Mouse (Mus musculus): ENCODE results near the gene Mcm8. TPM values are rescaled to one million over a fixed set of nuclear protein-coding genes. Genes with fewer than 3 reads are reported as not detected.
A peak's percentile ranks its signal among the peaks of the same experiment; 100 is the strongest.

The Mcm8 gene
- polyA plus RNA-seq, 1 experiment from 2014 or later = 21.4 TPM

DNA sequence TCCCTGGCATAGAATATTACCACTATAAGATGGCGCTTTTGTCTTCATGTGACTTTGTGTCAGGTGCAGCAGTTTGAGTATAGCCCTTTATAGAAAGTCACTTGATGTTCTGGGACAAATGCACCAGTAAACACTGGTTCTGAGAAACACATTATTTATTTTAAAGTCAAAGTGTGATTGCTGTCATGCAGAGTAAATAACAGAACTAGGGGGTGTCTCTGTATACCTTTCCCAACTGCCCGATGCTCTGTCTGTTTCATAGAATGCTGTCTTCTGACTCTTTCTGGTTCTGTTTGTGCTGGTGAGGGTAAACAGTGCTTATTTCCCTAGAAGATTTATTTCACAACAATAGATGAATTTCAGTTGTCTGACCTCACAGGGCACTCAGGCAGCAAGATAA, 47.4 kb downstream of the Mcm8 start:
- Histone ChIP-seq H3K27ac (ENCODE audit: low read depth, low read length) (no peak overlapping the region), H3K27me3 (ENCODE audit: control insufficient read depth, insufficient read depth, low read length) (no peaks in the 10 kb centered on the region), H3K36me3 (ENCODE audit: control insufficient read depth, insufficient read depth, low read length) (peaks cover 27% of the 10 kb centered on the region), H3K4me3 (ENCODE audit: low read length) (no peak overlapping the region), H3K9ac (ENCODE audit: low read depth, low read length) (no peak overlapping the region), H3K4me2 (replicated peaks; ENCODE audit: low read depth, low read length) (no peak overlapping the region), H3K4me1 (ENCODE audit: control insufficient read depth, insufficient read depth, low read length) (no peaks in the 10 kb centered on the region), H3K9me3 (ENCODE audit: control insufficient read depth, low read length) (no peaks in the 10 kb centered on the region)
- 96% methylated on average over 2 of the region's 2 CpGs for WGBS
- no peak for ATAC-seq (ENCODE audit: low FRiP score, low TSS enrichment)

DNA sequence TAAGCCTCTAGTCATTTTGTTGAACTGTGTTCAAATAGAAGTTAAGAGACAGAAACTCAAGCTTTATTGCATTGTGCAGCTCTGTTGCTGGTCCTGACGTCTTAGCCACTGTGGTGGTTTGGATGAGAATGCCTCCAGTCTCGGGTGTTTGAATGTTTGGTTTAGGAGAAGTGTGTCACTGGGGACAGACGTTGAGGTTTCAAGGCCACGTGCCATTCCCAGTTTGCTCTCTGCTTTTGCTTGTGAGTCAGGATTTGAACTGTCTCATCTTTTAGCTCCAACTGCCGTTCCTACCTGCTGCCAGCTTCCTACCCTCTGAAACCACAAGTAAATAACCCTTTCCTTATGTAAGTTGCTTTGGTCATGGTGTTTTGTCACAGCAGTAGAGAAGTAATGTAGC, 51.6 kb downstream of the Mcm8 start:
- Histone ChIP-seq H3K4me3 (ENCODE audit: low read length) (no peak overlapping the region), H3K4me2 (replicated peaks; ENCODE audit: low read depth, low read length) (no peak overlapping the region), H3K27me3 (ENCODE audit: control insufficient read depth, insufficient read depth, low read length) (no peaks in the 10 kb centered on the region), H3K36me3 (ENCODE audit: control insufficient read depth, insufficient read depth, low read length) (peaks cover 27% of the 10 kb centered on the region), H3K4me1 (ENCODE audit: control insufficient read depth, insufficient read depth, low read length) (no peaks in the 10 kb centered on the region), H3K9me3 (ENCODE audit: control insufficient read depth, low read length) (no peaks in the 10 kb centered on the region), H3K27ac (ENCODE audit: low read depth, low read length) (no peak overlapping the region), H3K9ac (ENCODE audit: low read depth, low read length) (no peak overlapping the region)
- WGBS = 81% methylated on average over 5 of the region's 5 CpGs
- ATAC-seq (ENCODE audit: low FRiP score, low TSS enrichment) = no peak

DNA sequence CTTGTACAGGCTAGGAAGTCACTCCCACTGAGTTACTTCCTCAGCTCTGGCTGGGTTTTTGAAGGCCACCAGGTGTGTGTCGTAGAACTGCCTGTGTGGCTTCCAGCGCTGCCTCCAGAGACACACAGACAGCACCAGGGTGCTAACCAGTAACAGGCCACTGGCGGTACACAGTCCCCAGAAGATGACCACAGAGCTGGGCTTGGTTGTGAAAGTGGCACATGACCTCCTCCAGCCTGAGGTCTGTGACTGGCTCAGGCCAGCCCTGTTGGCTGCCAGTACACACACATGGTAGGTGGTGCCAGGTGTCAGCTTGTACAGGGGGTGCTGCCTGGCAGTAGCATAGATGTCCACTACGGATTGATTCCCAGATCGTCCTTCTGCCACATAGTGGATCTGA, 53.7 kb downstream of the Mcm8 start:
- Histone ChIP-seq H3K36me3 (ENCODE audit: control insufficient read depth, insufficient read depth, low read length) (peaks cover 16% of the 10 kb centered on the region; the same call in 1 of the 2 replicates), H3K27me3 (ENCODE audit: control insufficient read depth, insufficient read depth, low read length) (no peaks in the 10 kb centered on the region), H3K9me3 (ENCODE audit: control insufficient read depth, low read length) (no peaks in the 10 kb centered on the region), H3K4me1 (ENCODE audit: control insufficient read depth, insufficient read depth, low read length) (no peaks in the 10 kb centered on the region), H3K4me3 (ENCODE audit: low read length) (no peak overlapping the region), H3K9ac (ENCODE audit: low read depth, low read length) (no peak overlapping the region), H3K27ac (ENCODE audit: low read depth, low read length) (no peak overlapping the region), H3K4me2 (replicated peaks; ENCODE audit: low read depth, low read length) (no peak overlapping the region)
- ATAC-seq (ENCODE audit: low FRiP score, low TSS enrichment) = 0 out of 2 replicates have a peak, but pooled peaks have one; percentile 32
- 90% methylated on average over 5 of the region's 5 CpGs for WGBS

DNA sequence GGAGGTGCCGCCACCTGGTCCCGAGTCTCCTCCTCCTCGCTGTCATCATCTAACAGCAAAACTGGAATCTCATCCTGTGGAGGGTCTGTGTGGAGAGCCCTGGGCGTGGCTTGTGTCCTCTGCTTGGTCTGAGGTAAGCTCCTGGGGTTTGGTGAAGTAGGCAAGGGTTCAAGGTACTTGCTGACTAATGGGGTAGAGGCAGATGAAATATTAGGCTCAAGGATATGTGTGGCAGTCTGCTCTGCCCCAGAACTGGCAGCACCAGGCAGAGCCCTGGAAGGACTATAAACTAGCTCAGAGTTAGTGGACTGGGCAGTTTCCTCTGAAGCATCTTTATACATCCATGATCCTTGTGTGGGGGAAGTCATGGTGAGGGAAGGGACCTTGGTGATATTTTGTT, 54.3 kb downstream of the Mcm8 start:
- Histone ChIP-seq H3K27ac (ENCODE audit: low read depth, low read length) (no peak overlapping the region), H3K36me3 (ENCODE audit: control insufficient read depth, insufficient read depth, low read length) (peaks cover 16% of the 10 kb centered on the region; the same call in 1 of the 2 replicates), H3K9me3 (ENCODE audit: control insufficient read depth, low read length) (no peaks in the 10 kb centered on the region), H3K27me3 (ENCODE audit: control insufficient read depth, insufficient read depth, low read length) (no peaks in the 10 kb centered on the region), H3K4me3 (ENCODE audit: low read length) (no peak overlapping the region), H3K4me1 (ENCODE audit: control insufficient read depth, insufficient read depth, low read length) (no peaks in the 10 kb centered on the region), H3K9ac (ENCODE audit: low read depth, low read length) (no peak overlapping the region), H3K4me2 (replicated peaks; ENCODE audit: low read depth, low read length) (no peak overlapping the region)
- WGBS = 81% methylated on average over 4 of the region's 4 CpGs
- no peak for ATAC-seq (ENCODE audit: low FRiP score, low TSS enrichment)

DNA sequence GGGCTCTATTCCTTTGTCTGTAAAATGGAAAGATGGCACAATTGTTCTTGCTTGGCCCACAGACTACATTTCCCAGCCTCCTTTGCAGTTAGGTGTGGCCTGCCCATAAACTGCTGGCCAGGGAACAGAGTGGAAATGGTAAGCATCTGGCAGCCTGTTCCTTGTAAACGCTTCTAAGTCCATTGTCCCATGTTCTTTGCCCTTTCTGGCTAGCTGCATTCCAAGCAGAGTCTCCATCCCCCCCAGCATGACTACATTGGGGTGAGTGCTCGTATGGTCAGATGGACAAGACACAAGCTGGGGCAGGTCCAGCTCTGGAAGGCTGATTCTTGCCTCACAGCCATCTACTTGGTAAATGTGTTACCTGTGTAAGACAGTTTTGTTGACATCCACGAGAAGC, 55.7 kb downstream of the Mcm8 start:
- Histone ChIP-seq H3K9me3 (ENCODE audit: control insufficient read depth, low read length) (no peaks in the 10 kb centered on the region), H3K4me3 (ENCODE audit: low read length) (no peak overlapping the region), H3K27ac (ENCODE audit: low read depth, low read length) (no peak overlapping the region), H3K36me3 (ENCODE audit: control insufficient read depth, insufficient read depth, low read length) (peaks cover 6% of the 10 kb centered on the region; the same call in 1 of the 2 replicates), H3K27me3 (ENCODE audit: control insufficient read depth, insufficient read depth, low read length) (no peaks in the 10 kb centered on the region), H3K9ac (ENCODE audit: low read depth, low read length) (no peak overlapping the region), H3K4me1 (ENCODE audit: control insufficient read depth, insufficient read depth, low read length) (no peaks in the 10 kb centered on the region), H3K4me2 (replicated peaks; ENCODE audit: low read depth, low read length) (no peak overlapping the region)
- 68% methylated on average over 3 of the region's 3 CpGs for WGBS
- ATAC-seq (ENCODE audit: low FRiP score, low TSS enrichment) = no peak

DNA sequence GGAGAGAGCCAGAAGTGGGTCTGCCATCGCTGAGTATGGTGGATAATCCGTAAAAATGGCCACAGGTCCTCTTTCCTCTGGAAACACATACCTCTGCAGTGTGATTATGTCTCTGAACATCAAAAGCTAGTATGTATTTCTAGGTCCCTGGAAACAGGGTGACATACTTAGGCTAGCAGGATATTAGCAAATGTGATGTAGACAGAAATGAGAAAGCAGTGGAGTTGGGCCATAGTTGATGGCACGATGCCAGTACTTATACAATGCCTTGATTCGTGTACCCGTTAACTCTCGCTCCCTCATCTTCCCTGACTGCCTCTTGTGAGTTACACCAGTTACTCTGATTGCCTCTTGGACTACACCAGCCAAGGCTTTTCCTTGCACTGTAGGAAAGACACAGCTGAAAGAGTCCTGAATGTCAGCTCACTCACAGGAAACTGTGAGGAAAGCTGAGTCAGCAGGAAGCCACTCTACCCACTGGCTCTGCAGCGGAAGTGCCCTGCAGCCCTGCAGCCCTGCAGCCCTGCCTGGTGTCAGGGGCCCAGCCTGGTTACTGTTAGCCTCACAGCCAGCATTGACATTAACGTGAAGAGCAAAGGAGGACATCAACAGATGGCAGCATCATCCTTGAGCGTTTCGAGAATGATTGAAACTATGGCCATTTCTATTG, 57.9 kb downstream of the Mcm8 start:
- no peak overlapping the region for H3K4me3 ChIP-seq (ENCODE audit: low read length)
- 0 out of 2 replicates have a peak, but pooled peaks cover under 1% of the 10 kb centered on the region for H3K4me1 ChIP-seq (ENCODE audit: control insufficient read depth, insufficient read depth, low read length)
- no peaks in the 10 kb centered on the region for H3K36me3 ChIP-seq (ENCODE audit: control insufficient read depth, insufficient read depth, low read length)
- WGBS = 85% methylated on average over 10 of the region's 10 CpGs
- no peak overlapping the region for H3K9ac ChIP-seq (ENCODE audit: low read depth, low read length)
- H3K9me3 ChIP-seq (ENCODE audit: control insufficient read depth, low read length) = no peaks in the 10 kb centered on the region
- ATAC-seq (ENCODE audit: low FRiP score, low TSS enrichment) = no peak
- H3K27me3 ChIP-seq (ENCODE audit: control insufficient read depth, insufficient read depth, low read length) = peaks cover 10% of the 10 kb centered on the region
- H3K4me2 ChIP-seq (replicated peaks; ENCODE audit: low read depth, low read length) = no peak overlapping the region
- H3K27ac ChIP-seq (ENCODE audit: low read depth, low read length) = no peak overlapping the region

DNA sequence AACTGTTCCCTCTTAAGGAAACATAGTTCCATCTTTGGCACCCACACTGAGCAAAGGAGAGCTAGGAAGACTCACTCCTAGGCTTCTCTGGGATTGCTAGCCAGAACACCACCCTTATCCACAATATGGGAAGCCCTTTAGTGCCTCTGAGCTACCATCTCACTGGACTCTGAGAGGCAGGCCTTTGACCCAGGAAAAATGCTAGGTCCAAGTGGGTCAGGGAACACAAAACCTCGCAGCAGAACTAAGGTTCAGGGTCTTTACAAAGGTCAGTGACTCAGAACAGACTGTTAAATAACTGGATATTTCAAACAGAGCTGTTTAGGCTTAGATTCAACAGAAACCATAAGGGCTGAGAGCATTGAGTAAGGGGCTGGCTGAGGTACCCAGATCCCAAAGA, 61.0 kb downstream of the Mcm8 start:
- Histone ChIP-seq H3K9ac (ENCODE audit: low read depth, low read length) (no peak overlapping the region), H3K27ac (ENCODE audit: low read depth, low read length) (no peak overlapping the region), H3K4me1 (ENCODE audit: control insufficient read depth, insufficient read depth, low read length) (peaks cover 24% of the 10 kb centered on the region), H3K9me3 (ENCODE audit: control insufficient read depth, low read length) (no peaks in the 10 kb centered on the region), H3K36me3 (ENCODE audit: control insufficient read depth, insufficient read depth, low read length) (no peaks in the 10 kb centered on the region), H3K4me2 (replicated peaks; ENCODE audit: low read depth, low read length) (no peak overlapping the region), H3K27me3 (ENCODE audit: control insufficient read depth, insufficient read depth, low read length) (peaks cover 32% of the 10 kb centered on the region), H3K4me3 (ENCODE audit: low read length) (no peak overlapping the region)
- no peak for ATAC-seq (ENCODE audit: low FRiP score, low TSS enrichment)
- 69% methylated on average over 1 of the region's 1 CpGs for WGBS

DNA sequence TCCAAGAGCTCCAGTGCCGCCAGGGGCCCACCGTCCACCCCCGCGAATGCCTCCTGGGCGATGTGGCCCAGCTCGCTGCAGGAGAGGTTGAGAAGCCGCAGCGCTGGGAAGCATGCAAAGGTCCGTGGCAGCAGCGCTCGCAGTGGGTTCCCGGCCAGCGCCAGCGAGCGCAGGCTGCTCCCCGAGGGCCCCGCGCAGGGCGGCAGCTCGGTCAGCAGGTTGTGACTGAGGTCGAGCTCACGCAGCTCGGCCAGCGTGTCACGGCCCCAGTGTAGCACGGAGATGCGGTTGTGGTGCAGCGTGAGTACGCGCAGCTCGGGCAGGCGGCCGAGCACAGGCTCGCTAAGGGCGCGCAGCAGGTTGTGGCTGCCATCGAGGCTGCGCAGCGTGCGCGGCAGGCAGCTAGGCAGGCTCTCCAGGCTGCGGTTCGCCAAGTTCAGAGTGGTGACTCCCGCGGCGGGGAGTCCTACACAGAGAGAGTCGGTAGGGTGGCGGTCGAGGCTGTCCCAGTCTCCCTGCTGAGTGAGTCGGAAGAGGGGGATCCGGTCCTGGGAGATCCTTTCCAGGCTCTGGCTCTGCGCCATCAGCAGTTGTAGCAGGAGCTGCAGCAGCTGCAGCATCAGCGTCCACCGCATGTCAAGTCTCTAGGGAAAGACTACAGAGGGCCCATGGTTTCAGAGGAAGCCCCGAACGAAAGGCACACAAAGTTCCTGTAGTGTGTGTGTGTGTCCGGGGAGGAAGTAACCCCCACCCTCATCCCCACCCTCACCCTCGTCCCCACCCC, 63.5 kb downstream of the Mcm8 start:
- Histone ChIP-seq H3K4me2 (replicated peaks; ENCODE audit: low read depth, low read length) (peak overlapping the region; percentile 99), H3K4me3 (ENCODE audit: low read length) (peak overlapping the region; percentile 51), H3K4me1 (ENCODE audit: control insufficient read depth, insufficient read depth, low read length) (peaks cover 26% of the 10 kb centered on the region), H3K9me3 (ENCODE audit: control insufficient read depth, low read length) (no peaks in the 10 kb centered on the region), H3K27me3 (ENCODE audit: control insufficient read depth, insufficient read depth, low read length) (peaks cover 32% of the 10 kb centered on the region), H3K36me3 (ENCODE audit: control insufficient read depth, insufficient read depth, low read length) (no peaks in the 10 kb centered on the region), H3K9ac (ENCODE audit: low read depth, low read length) (peak overlapping the region; percentile 53), H3K27ac (ENCODE audit: low read depth, low read length) (no peak overlapping the region)
- under 1% methylated on average over 58 of the region's 58 CpGs for WGBS
- ATAC-seq (ENCODE audit: low FRiP score, low TSS enrichment) = peak; percentile 69
